Mouse (Mus musculus) adrenal gland, postnatal 14 days (tissue): ENCODE measurements at regions not wholly inside any gene's neighbourhood (a gene's known extent, or its start where the extent isn't known, plus 50 kb on each side); places are given as distances from the start of the nearest gene placed in this dataset.

Experiments used
- DNase-seq: peaks from one replicate; pipeline ENCODE4 v3.0.0; 2021; ENCODE audit warnings: mixed read lengths

- DNase-seq: no peak
Observed at GRCm38 (mm10) chr4:55475409-55475808, 56.9 kb downstream of the Klf4 start.

GRCm38 (mm10) chr4:55474044-55474788 lies 58.0 kb downstream of the Klf4 start:
- no peak for DNase-seq

GRCm38 (mm10) chr4:55472649-55473048 lies 59.6 kb downstream of the Klf4 start:
- no peak for DNase-seq

DNA sequence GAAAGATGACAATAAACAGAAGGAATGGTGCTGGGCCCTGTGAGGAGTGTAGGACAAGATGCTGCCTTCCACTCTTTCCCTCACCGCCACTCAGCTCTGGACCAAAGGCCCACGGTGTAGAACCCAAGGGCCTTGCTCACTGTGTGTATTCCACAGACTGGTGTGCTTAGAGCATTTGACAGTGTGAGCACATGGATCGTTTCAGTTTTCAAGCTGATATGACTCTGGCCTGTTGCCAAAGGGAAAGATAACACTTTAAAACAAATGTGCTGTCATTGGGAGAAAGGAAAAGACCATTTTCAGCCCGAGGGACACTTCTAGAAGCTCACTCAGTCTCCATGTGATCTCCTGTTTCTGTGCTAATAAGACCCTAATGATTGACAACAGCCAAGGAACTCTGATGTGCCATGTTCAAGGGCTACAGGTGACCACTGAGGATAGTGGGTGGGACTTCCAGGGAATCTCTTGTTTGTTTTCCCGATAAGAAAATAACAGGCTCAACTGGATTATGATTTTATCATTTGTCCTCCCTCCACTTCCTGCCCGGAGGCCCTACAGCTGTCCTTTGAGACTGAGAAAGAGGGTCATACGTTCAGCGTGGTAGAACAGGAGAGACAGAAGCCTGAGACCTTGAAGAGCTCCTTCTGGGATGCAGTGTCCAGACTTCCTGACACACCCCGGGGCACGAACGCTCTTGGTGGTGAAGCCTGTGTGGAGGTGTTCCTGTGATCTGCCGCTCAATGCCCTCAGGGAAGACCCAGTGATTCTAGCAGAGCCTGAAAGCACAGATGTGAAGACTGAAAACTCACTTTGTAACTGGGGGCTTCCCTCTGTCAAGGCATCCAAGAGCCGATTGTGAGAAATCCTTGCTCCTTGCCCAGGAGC lies 61.2 kb downstream of the Klf4 start:
- no peak for DNase-seq

- DNase-seq: no peak
Observed at GRCm38 (mm10) chr4:55464192-55464591, 68.1 kb downstream of the Klf4 start.

- no peak for DNase-seq
Observed at GRCm38 (mm10) chr4:55461927-55462326, 70.3 kb downstream of the Klf4 start.

GRCm38 (mm10) chr4:55453902-55454301 lies 78.4 kb downstream of the Klf4 start:
- no peak for DNase-seq

- DNase-seq: no peak
Observed at GRCm38 (mm10) chr4:55452546-55452945, 79.7 kb downstream of the Klf4 start.

DNA sequence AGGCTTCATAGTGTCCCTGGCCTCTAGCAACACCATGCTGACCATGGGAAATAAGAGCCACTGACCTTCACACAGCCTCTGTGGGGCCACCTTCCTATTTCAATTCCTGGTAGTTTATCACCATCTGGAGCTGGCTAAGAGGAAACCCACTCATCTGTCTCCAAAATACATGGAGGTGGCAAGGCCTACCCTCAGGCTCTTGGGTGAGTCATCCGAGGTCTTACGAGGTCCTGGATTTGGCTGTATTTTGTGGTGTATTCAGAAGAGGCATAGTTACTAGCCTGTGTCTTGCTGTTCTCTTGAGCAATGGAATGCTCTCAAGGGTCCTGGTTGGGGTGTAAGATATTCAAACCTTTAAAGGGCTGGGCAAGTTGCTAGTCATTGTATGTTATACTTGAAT lies 80.6 kb downstream of the Klf4 start:
- no peak for DNase-seq

- peak; percentile 21 for DNase-seq
Observed at GRCm38 (mm10) chr4:55451026-55451425, 81.2 kb downstream of the Klf4 start.

DNA sequence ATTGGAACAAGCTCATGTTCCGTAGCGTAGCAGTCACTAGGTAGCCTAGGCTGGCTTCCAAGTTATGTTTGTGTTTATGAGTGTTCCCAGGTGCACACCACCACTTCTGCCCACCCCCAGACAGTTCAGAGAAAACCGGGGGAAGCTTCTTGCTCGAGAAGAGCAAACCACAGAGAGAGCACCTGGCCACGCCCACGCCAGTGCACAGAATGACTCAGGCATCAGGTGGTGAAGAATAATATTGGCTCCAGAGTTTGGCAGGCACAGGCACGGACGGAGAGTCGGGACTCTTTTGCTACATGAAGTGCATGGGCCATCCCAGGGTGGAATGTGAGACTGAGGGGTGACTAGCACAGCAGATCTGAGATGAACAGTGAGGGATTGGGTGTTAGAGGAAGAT lies 88.8 kb downstream of the Klf4 start:
- DNase-seq: no peak

GRCm38 (mm10) chr4:55442098-55442497 lies 90.2 kb downstream of the Klf4 start:
- DNase-seq: no peak
